Mouse (Mus musculus) natural killer cell, adult 2 months (primary cell): ENCODE measurements at regions not wholly inside any gene's neighbourhood (a gene's known extent, or its start where the extent isn't known, plus 50 kb on each side); places are given as distances from the start of the nearest gene placed in this dataset.

Experiments used
- DNase-seq, 2 experiments: peaks; one replicate each; pipeline ENCODE4 v3.0.0; 2022; ENCODE audit warnings: low spot score in 2 of 2

GRCm38 (mm10) chr4:152850147-152850546, 372.5 kb upstream of the Kcnab2 start:
- DNase-seq, result no peak

- no peak for DNase-seq
These were observed 358.4 kb upstream of the Kcnab2 start for GRCm38 (mm10) chr4:152836080-152836479.

GRCm38 (mm10) chr4:152834421-152835110, 356.9 kb upstream of the Kcnab2 start:
- no peak for DNase-seq

GRCm38 (mm10) chr4:152833411-152834310, 356.0 kb upstream of the Kcnab2 start:
- DNase-seq, result no peak

GRCm38 (mm10) chr4:152832757-152833363, 355.2 kb upstream of the Kcnab2 start:
- DNase-seq, result no peak

GRCm38 (mm10) chr4:152825185-152825584, 347.5 kb upstream of the Kcnab2 start:
- no peak for DNase-seq

GRCm38 (mm10) chr4:152816139-152816757, 338.6 kb upstream of the Kcnab2 start:
- no peak for DNase-seq

GRCm38 (mm10) chr4:152806611-152807010, 328.9 kb upstream of the Kcnab2 start:
- DNase-seq, result no peak

- no peak for DNase-seq
These were observed 321.7 kb upstream of the Kcnab2 start for GRCm38 (mm10) chr4:152799392-152799791.

- no peak for DNase-seq
These were observed 310.8 kb upstream of the Kcnab2 start for GRCm38 (mm10) chr4:152788431-152788830.

GRCm38 (mm10) chr4:152784972-152785371, 307.3 kb upstream of the Kcnab2 start:
- no peak for DNase-seq

- no peak for DNase-seq
These were observed 301.9 kb upstream of the Kcnab2 start for GRCm38 (mm10) chr4:152779526-152779925.

- DNase-seq, result no peak
These were observed 298.1 kb upstream of the Kcnab2 start for GRCm38 (mm10) chr4:152775801-152776200.

- no peak for DNase-seq
These were observed 293.7 kb upstream of the Kcnab2 start for GRCm38 (mm10) chr4:152771386-152771785.

- DNase-seq, result no peak
These were observed 289.7 kb upstream of the Kcnab2 start for GRCm38 (mm10) chr4:152767372-152767771.

GRCm38 (mm10) chr4:152763116-152763515, 285.4 kb upstream of the Kcnab2 start:
- no peak for DNase-seq

GRCm38 (mm10) chr4:152762576-152762975, 284.9 kb upstream of the Kcnab2 start:
- DNase-seq, result no peak

- DNase-seq, result no peak
These were observed 279.5 kb upstream of the Kcnab2 start for GRCm38 (mm10) chr4:152757191-152757590.

GRCm38 (mm10) chr4:152756535-152756934, 278.9 kb upstream of the Kcnab2 start:
- no peak for DNase-seq

GRCm38 (mm10) chr4:152755756-152756155, 278.1 kb upstream of the Kcnab2 start:
- DNase-seq, result no peak

- DNase-seq, result no peak
These were observed 266.7 kb upstream of the Kcnab2 start for GRCm38 (mm10) chr4:152744366-152744765.

- DNase-seq, result no peak
These were observed 255.3 kb upstream of the Kcnab2 start for GRCm38 (mm10) chr4:152733017-152733416.
